Mouse (Mus musculus) myocyte (in vitro differentiated cells): ENCODE results near the gene Ifit3b. TPM values are rescaled to one million over a fixed set of nuclear protein-coding genes. Genes with fewer than 3 reads are reported as not detected.
"Not testable (repeated sequence)": the region's sequence is repeated elsewhere in the genome, so short reads cannot be mapped to it uniquely, and the experiment has no call there.

Experiments
- H3K27me3 ChIP-seq: one replicate; pipeline ENCODE4 v1.6.1; 2011; ENCODE audit not compliant: control insufficient read depth, insufficient read depth, insufficient read length
- H3K36me3 ChIP-seq: one replicate; pipeline ENCODE4 v1.6.1; 2011; ENCODE audit not compliant: control insufficient read depth, insufficient read depth
- H3K4me2 ChIP-seq: one replicate; pipeline ENCODE4 v1.6.1; 2011; ENCODE audit warnings: low read depth, control low read depth
- H3K4me3 ChIP-seq: one replicate; pipeline ENCODE4 v1.5.1; 2011; ENCODE audit warnings: mild to moderate bottlenecking, control low read depth, moderate library complexity
- H3K79me2 ChIP-seq: one replicate; pipeline ENCODE4 v1.6.1; 2011; ENCODE audit not compliant: control insufficient read depth, insufficient read depth
- H3ac ChIP-seq: one replicate; pipeline ENCODE4 v1.6.1; 2011; ENCODE audit not compliant: control insufficient read depth, insufficient read length
- CEBPB ChIP-seq: IDR thresholded peaks from 2 replicates; pipeline ENCODE4 v1.6.1; 2011; ENCODE audit warnings: mild to moderate bottlenecking, moderate library complexity; ENCODE audit not compliant: poor library complexity, insufficient read depth, severe bottlenecking
- E2F4 ChIP-seq: IDR thresholded peaks from one replicate; pipeline ENCODE4 v1.6.1; 2011; ENCODE audit warnings: mild to moderate bottlenecking, control low read depth, moderate library complexity; ENCODE audit not compliant: insufficient read depth
- MAX ChIP-seq: IDR thresholded peaks from one replicate; pipeline ENCODE4 v1.6.1; 2011; ENCODE audit warnings: low read depth, mild to moderate bottlenecking, control low read depth
- MYOD1 ChIP-seq, 3 experiments: IDR thresholded peaks; one replicate each; pipeline ENCODE4 v1.6.1; 2011; ENCODE audit warnings: control low read depth in 2 of 3, low read depth in 2 of 3, mild to moderate bottlenecking in 2 of 3, moderate library complexity in 1 of 3; ENCODE audit not compliant: insufficient read length in 2 of 3, control insufficient read depth in 1 of 3
- MYOG ChIP-seq, 3 experiments: IDR thresholded peaks; one replicate each; pipeline ENCODE4 v1.6.1; 2011; ENCODE audit warnings: control low read depth in 2 of 3, low read depth in 2 of 3, mild to moderate bottlenecking in 2 of 3; ENCODE audit not compliant: insufficient read length in 2 of 3, control insufficient read depth in 1 of 3, insufficient read depth in 1 of 3
- POLR2A ChIP-seq: IDR thresholded peaks from one replicate; pipeline ENCODE4 v1.6.1; 2011; ENCODE audit warnings: low read depth, mild to moderate bottlenecking, control low read depth, moderate library complexity; ENCODE audit not compliant: insufficient read length
- POLR2AphosphoS2 ChIP-seq: IDR thresholded peaks from one replicate; pipeline ENCODE4 v1.6.1; 2011; ENCODE audit warnings: low read depth, control low read depth; ENCODE audit not compliant: insufficient read length
- REST ChIP-seq: IDR thresholded peaks from one replicate; pipeline ENCODE4 v1.6.1; 2011; ENCODE audit warnings: mild to moderate bottlenecking, control low read depth, moderate library complexity; ENCODE audit not compliant: insufficient read depth, insufficient read length
- SRF ChIP-seq: IDR thresholded peaks from one replicate; pipeline ENCODE4 v1.6.1; 2011; ENCODE audit warnings: low read depth; ENCODE audit not compliant: control insufficient read depth, insufficient read length
- TCF12 ChIP-seq: IDR thresholded peaks from one replicate; pipeline ENCODE4 v1.6.1; 2011; ENCODE audit warnings: mild to moderate bottlenecking, control low read depth; ENCODE audit not compliant: poor library complexity, insufficient read depth, severe bottlenecking
- TCF3 ChIP-seq: IDR thresholded peaks from one replicate; pipeline ENCODE4 v1.6.1; 2011; ENCODE audit warnings: low read depth, control low read depth; ENCODE audit not compliant: insufficient read length
- USF1 ChIP-seq: IDR thresholded peaks from one replicate; pipeline ENCODE4 v1.6.1; 2011; ENCODE audit warnings: low read depth, mild to moderate bottlenecking, control low read depth, moderate library complexity
- polyA plus RNA-seq: library from polyadenylated mRNA; unstranded; fragments of >200 nt; fragmentation: generic; extraction: Trizol; gene quantifications from one replicate; pipeline ENCODE4 v1.2.1, GENCODE M21; 2012; ENCODE audit warnings: missing spikeins

Ifit3b gene
- 0.02 TPM for polyA plus RNA-seq

- H3K36me3 ChIP-seq, H3K4me3 ChIP-seq, H3K27me3 ChIP-seq, H3ac ChIP-seq, H3K79me2 ChIP-seq: not testable (repeated sequence)
- peak within 1 kb of the TSS; percentile 64 for H3K4me2 ChIP-seq
- peak; percentile 39 for TF ChIP-seq USF1
These were observed at the start of gene Ifit3b for GRCm38 (mm10) chr19:34607237-34608051. Gene Ifit3b, plus strand, starts transcription at chr19:34607970.

- H3K79me2 ChIP-seq = no peaks in the 10 kb centered on the region
- no peak overlapping the region for H3ac ChIP-seq
- no peaks in the 10 kb centered on the region for H3K27me3 ChIP-seq
- no peak overlapping the region for H3K4me2 ChIP-seq
- no peak for TF ChIP-seq TCF12
- TF ChIP-seq USF1 = no peak
- TF ChIP-seq TCF3 = no peak
- TF ChIP-seq E2F4 = no peak
- TF ChIP-seq POLR2AphosphoS2 = no peak
- no peak for TF ChIP-seq MYOD1 (IDR thresholded peaks at IDR 0.05; ENCODE audit: control insufficient read depth in 1 of 3, insufficient read length in 2 of 3, low read depth in 2 of 3)
- no peak for TF ChIP-seq REST
- TF ChIP-seq CEBPB = no peak
- no peak for TF ChIP-seq SRF
- H3K4me3 ChIP-seq = no peak overlapping the region
- no peaks in the 10 kb centered on the region for H3K36me3 ChIP-seq
These were observed 45.2 kb upstream of the Ifit3b start for GRCm38 (mm10) chr19:34562556-34562955.

GRCm38 (mm10) chr19:34566178-34566784, 41.5 kb upstream of the Ifit3b start:
- Histone ChIP-seq H3K4me2 (no peak overlapping the region), H3K4me3 (no peak overlapping the region), H3ac (no peak overlapping the region), H3K36me3 (no peaks in the 10 kb centered on the region), H3K27me3 (no peaks in the 10 kb centered on the region), H3K79me2 (no peaks in the 10 kb centered on the region)
- TF ChIP-seq TCF3 (no peak), MYOG (IDR thresholded peaks at IDR 0.05; ENCODE audit: control insufficient read depth in 1 of 3, insufficient read depth in 1 of 3, insufficient read length in 2 of 3, low read depth in 2 of 3) (no peak), MAX (no peak), TCF12 (no peak), CEBPB (no peak), E2F4 (no peak), REST (no peak), MYOD1 (IDR thresholded peaks at IDR 0.05; ENCODE audit: control insufficient read depth in 1 of 3, insufficient read length in 2 of 3, low read depth in 2 of 3) (no peak), USF1 (no peak), POLR2AphosphoS2 (no peak)

- TF ChIP-seq MYOD1 (IDR thresholded peaks at IDR 0.05; ENCODE audit: control insufficient read depth in 1 of 3, insufficient read length in 2 of 3, low read depth in 2 of 3) (no peak), E2F4 (no peak), TCF12 (no peak), REST (no peak), USF1 (no peak), POLR2AphosphoS2 (no peak), MYOG (IDR thresholded peaks at IDR 0.05; ENCODE audit: control insufficient read depth in 1 of 3, insufficient read depth in 1 of 3, insufficient read length in 2 of 3, low read depth in 2 of 3) (no peak), SRF (no peak), POLR2A (no peak), TCF3 (no peak), MAX (no peak), CEBPB (no peak)
- Histone ChIP-seq H3K4me3 (no peak overlapping the region), H3K79me2 (no peaks in the 10 kb centered on the region), H3ac (no peak overlapping the region), H3K4me2 (no peak overlapping the region), H3K36me3 (no peaks in the 10 kb centered on the region), H3K27me3 (no peaks in the 10 kb centered on the region)
These were observed 38.5 kb upstream of the Ifit3b start for GRCm38 (mm10) chr19:34568988-34569895.
